Mouse (Mus musculus) heart, adult 2 months (tissue): ENCODE results near the gene Sec14l4.

Experiments
- CTCF ChIP-seq: fragments of 200-600 bp; IDR thresholded peaks from 2 replicates; pipeline ENCODE4 v1.8.1; 2022; ENCODE audit warnings: antibody characterized with exemption, mild to moderate bottlenecking, moderate library complexity
- EP300 ChIP-seq: fragments of 200-500 bp; IDR thresholded peaks from 2 replicates; pipeline ENCODE4 v1.6.1; 2011; ENCODE audit warnings: low read depth, low read length, control low read depth; ENCODE audit not compliant: insufficient read depth
- POLR2A ChIP-seq: fragments of 200-500 bp; IDR thresholded peaks from 2 replicates; pipeline ENCODE4 v1.6.1; 2011; ENCODE audit warnings: mild to moderate bottlenecking, low read depth, low read length, control low read depth; ENCODE audit not compliant: insufficient read depth

- TF ChIP-seq CTCF (no peak), POLR2A (no peak), EP300 (no peak)
Observed at GRCm38 (mm10) chr11:3989748-3990147, 41.5 kb upstream of the Sec14l4 start.
